Mouse (Mus musculus) kidney, postnatal 14 days (tissue): ENCODE measurements at regions not wholly inside any gene's neighbourhood (a gene's known extent, or its start where the extent isn't known, plus 50 kb on each side); places are given as distances from the start of the nearest gene placed in this dataset.

Experiments
- DNase-seq: peaks from one replicate; pipeline ENCODE4 v3.0.0; 2022; ENCODE audit warnings: mixed read lengths

DNA sequence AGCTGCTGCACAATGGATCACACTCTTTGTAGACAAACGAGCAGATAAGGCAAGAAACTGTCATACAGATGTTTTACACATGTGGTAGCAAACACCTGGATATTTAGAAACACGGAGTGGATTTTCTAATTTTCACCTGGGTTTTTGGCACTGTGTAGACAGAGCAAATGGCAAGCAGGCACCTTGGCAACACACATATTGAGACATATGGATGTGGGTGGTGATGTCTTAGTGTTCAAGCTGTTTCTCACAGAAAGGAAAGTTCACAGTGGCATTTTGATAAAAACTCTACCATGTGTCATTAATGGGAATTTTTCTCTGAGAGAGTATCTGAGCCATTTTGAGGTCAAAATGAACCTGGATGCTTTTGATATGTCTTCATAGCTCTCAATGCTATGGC, 417.9 kb upstream of the Megf9 start:
- DNase-seq, result no peak

GRCm38 (mm10) chr4:70940146-70940545, 405.4 kb upstream of the Megf9 start:
- DNase-seq, result no peak

GRCm38 (mm10) chr4:70934140-70934539, 399.3 kb upstream of the Megf9 start:
- no peak for DNase-seq

- peak; percentile 10 for DNase-seq
Measured at GRCm38 (mm10) chr4:70921972-70922692, 387.3 kb upstream of the Megf9 start.

GRCm38 (mm10) chr4:70914566-70914965, 379.8 kb upstream of the Megf9 start:
- DNase-seq, result no peak

DNA sequence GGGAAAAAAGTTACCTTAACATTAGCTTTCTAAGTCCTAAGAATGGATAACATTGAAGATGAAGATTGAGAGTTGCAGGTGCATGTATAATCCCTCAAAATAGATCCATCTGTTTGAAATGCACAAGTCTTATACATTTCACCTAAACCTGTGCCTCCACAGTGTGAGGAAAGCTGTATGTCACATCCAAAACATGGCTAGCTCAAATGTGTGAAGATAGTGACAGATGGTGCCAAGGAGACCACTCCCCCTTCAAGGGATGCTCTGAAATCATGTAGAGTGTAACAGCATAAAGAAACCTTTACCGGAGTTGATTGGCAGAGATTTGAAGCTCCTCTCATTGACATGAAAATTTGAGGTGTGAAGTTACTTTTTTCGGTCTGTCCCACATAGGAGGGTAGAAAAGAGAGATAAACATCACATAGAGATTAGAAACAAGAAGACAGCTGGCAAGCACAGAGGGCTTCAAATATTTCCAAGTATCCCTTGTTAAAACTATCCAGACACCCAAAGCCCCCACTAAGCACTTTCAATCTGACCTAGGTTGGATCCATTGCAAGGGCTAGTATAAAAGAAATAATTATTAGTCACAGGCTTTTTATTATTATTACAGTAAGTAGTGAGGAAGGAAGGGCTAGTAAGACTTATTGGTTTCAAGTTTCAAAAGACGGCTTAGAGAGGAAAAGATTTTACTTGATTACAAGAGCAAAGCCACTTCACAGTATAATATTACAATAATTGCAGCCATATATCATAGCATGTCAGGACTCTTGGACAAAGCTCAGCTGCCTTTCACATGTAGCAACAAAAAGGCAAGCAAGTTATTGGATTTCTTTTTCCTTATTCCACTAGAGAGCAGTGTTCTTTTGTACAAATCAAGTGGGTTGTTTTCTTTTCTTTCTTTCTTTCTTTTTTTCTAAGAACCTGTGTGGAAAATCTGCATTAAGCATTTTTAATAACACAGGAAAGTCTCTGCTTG, 372.3 kb upstream of the Megf9 start:
- DNase-seq, result peak; percentile 7
